Mouse (Mus musculus): Measurements from ENCODE around the gene Prickle3. TPM values are rescaled to one million over a fixed set of nuclear protein-coding genes. Genes with fewer than 3 reads are reported as not detected.

Prickle3 gene
- 31.8 and 33.4 TPM in 2 replicates for polyA plus RNA-seq (2012; rRNA removed)

GRCm38 (mm10) chrX:7657221-7657639, at the start of gene Prickle3:
Gene Prickle3 (plus strand): TSS chrX:7657260.

GRCm38 (mm10) chrX:7638401-7639091, 18.5 kb upstream of the Prickle3 start, which contains the start of gene Syp:
Gene Syp (plus strand): TSS chrX:7638471.

DNA sequence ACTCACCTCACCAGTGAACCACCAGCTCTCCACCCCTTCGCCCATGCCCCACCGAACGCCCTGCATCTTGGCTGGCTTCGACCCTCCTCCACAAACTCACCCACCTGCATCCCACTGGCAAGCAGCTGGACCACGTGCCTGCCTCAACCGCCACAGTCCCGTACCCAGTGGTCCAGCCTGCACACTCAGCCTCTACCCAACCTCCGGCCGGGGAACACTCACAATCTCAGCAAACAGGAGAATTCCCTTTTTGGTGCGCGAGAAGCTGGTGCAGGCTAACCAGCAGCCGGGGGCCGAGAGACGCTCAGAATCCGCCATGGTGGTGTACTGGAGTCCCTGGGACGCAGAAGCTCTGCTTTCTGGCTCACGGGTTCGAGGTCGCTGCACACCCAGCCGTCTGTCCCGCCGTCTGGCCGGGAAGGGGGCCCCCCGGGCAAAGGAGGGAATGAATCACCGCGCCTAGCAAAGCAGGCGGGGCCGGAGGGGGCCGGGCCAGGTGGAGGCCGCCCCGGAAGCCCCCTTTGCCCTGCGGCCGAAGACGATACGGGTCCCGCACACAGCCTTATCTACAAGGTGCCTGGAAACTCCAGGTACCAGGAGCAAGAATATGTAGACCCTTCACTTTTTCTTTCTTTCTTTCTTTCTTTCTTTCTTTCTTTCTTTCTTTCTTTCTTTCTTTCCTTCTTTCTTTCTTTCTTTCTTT, 14.0 kb downstream of the Prickle3 start, which contains the start of gene Plp2:
Gene Plp2 (minus strand): TSS at position 470 of the 703 bp plus-strand sequence.

DNA sequence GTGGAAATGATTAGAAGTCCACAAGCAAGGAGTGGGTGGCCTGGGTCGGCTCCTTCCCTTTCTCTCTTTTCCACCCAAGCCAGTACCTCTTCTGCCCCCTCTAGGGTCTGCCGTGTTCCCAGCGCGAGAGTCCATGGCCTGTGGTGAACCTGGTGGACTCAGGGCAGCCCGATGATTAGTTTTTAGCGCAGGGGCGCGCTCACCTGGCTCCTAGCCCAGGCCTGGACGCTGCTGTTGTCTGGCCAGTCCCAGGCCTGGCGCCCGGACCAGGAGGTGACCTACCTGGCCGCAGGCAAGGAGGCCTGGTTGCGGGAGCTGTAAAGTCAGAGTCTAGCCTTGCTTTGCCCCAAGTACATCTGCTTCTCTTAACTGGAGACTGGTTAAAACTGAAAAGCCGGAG, 23.8 kb downstream of the Prickle3 start, which contains the start of gene Magix:
Gene Magix (minus strand): TSS at position 388 of the 400 bp plus-strand sequence.

GRCm38 (mm10) chrX:7696954-7697381, 39.9 kb downstream of the Prickle3 start, which contains the start of gene Gpkow:
Gene Gpkow (plus strand): TSS chrX:7697131.

GRCm38 (mm10) chrX:7714135-7714899, 57.3 kb downstream of the Prickle3 start, which contains the start of gene Wdr45:
Gene Wdr45 (plus strand): TSS chrX:7714333.

Other genes with a start within 250 kb of the Prickle3 start
- 0.17 TPM in 1 of 2 replicates, not detected in the other for gene Foxp3, start 83.6 kb upstream of the Prickle3 start, polyA plus RNA-seq (2012; rRNA removed)
- 5.7 and 6.3 TPM in 2 replicates for gene Ppp1r3f, start 83.0 kb upstream of the Prickle3 start, polyA plus RNA-seq (2012; rRNA removed)
- 21.8 and 22.6 TPM in 2 replicates for gene Ccdc22, start 51.7 kb upstream of the Prickle3 start, polyA plus RNA-seq (2012; rRNA removed)
- gene Cacna1f, start 50.2 kb upstream of the Prickle3 start, polyA plus RNA-seq (2012; rRNA removed): 0.07 TPM in 1 of 2 replicates, not detected in the other
- 2.7 and 3.3 TPM in 2 replicates for gene Syp, start 18.8 kb upstream of the Prickle3 start, polyA plus RNA-seq (2012; rRNA removed)
- gene Plp2, start 14.1 kb downstream of the Prickle3 start, polyA plus RNA-seq (2012; rRNA removed): 149 and 231 TPM in 2 replicates
- gene Magix, start 24.0 kb downstream of the Prickle3 start, polyA plus RNA-seq (2012; rRNA removed): 3.4 and 4.6 TPM in 2 replicates
- gene Gpkow, start 39.9 kb downstream of the Prickle3 start, polyA plus RNA-seq (2012; rRNA removed): 7.9 and 9.3 TPM in 2 replicates
- 46.9 and 64.6 TPM in 2 replicates for gene Wdr45, start 57.1 kb downstream of the Prickle3 start, polyA plus RNA-seq (2012; rRNA removed)
- 0.71 and 1.6 TPM in 2 replicates for gene Gm45208, start 65.0 kb downstream of the Prickle3 start, polyA plus RNA-seq (2012; rRNA removed)
- gene Praf2, start 71.2 kb downstream of the Prickle3 start, polyA plus RNA-seq (2012; rRNA removed): 90.1 and 91.4 TPM in 2 replicates
- 29.6 and 35.3 TPM in 2 replicates for gene Ccdc120, start 93.6 kb downstream of the Prickle3 start, polyA plus RNA-seq (2012; rRNA removed)
- gene Tfe3, start 105.3 kb downstream of the Prickle3 start, polyA plus RNA-seq (2012; rRNA removed): 35.2 and 35.4 TPM in 2 replicates
- gene Gripap1, start 132.5 kb downstream of the Prickle3 start, polyA plus RNA-seq (2012; rRNA removed): 34.1 and 34.5 TPM in 2 replicates
- 2.3 and 3.0 TPM in 2 replicates for gene Kcnd1, start 165.0 kb downstream of the Prickle3 start, polyA plus RNA-seq (2012; rRNA removed)
- 27.6 and 29.9 TPM in 2 replicates for gene Otud5, start 184.1 kb downstream of the Prickle3 start, polyA plus RNA-seq (2012; rRNA removed)
- 16.5 and 18.2 TPM in 2 replicates for gene Pim2, start 221.0 kb downstream of the Prickle3 start, polyA plus RNA-seq (2012; rRNA removed)
- gene Slc35a2, start 226.8 kb downstream of the Prickle3 start, polyA plus RNA-seq (2012; rRNA removed): 129 and 132 TPM in 2 replicates
- gene Pqbp1, start 242.0 kb downstream of the Prickle3 start, polyA plus RNA-seq (2012; rRNA removed): 53.7 and 69.5 TPM in 2 replicates
- 41.8 and 57.6 TPM in 2 replicates for gene Timm17b, start 242.1 kb downstream of the Prickle3 start, polyA plus RNA-seq (2012; rRNA removed)